Mouse (Mus musculus) stomach, embryonic 16.5 days (tissue): Measurements from ENCODE around the gene A030014E15Rik. TPM values are rescaled to one million over a fixed set of nuclear protein-coding genes. Genes with fewer than 3 reads are reported as not detected.
"Not testable (repeated sequence)": the region's sequence is repeated elsewhere in the genome, so short reads cannot be mapped to it uniquely, and the experiment has no call there.

Experiments used
- ATAC-seq: fragments of 200-750 bp; cut with Nextera tagmentation; 2 replicates; pipeline ENCODE4 v1.8.0; 2017; ENCODE audit warnings: moderate number of reproducible peaks, moderate TSS enrichment; ENCODE audit not compliant: insufficient read depth, low FRiP score
- H3K27ac ChIP-seq: fragments of 300-500 bp; sonication (generic); 2 replicates; pipeline ENCODE4 v1.5.1; 2014; ENCODE audit warnings: low read length
- H3K27me3 ChIP-seq: fragments of 300-500 bp; sonication (generic); 2 replicates; pipeline ENCODE4 v1.6.1; 2014; ENCODE audit warnings: low read length, control low read depth, mixed read lengths; ENCODE audit not compliant: control insufficient read depth, insufficient read depth
- H3K36me3 ChIP-seq: fragments of 300-500 bp; sonication (generic); 2 replicates; pipeline ENCODE4 v1.6.1; 2014; ENCODE audit warnings: low read length; ENCODE audit not compliant: control insufficient read depth, insufficient read depth
- H3K4me1 ChIP-seq: fragments of 300-500 bp; sonication (generic); 2 replicates; pipeline ENCODE4 v1.6.1; 2014; ENCODE audit warnings: low read length, control low read depth, mixed read lengths; ENCODE audit not compliant: control insufficient read depth, insufficient read depth
- H3K4me2 ChIP-seq: fragments of 300-500 bp; sonication (generic); 2 replicates; pipeline ENCODE4 v1.6.1; 2014; ENCODE audit warnings: low read depth, low read length, mixed read lengths
- H3K4me3 ChIP-seq: fragments of 300-500 bp; sonication (generic); replicated peaks from 2 replicates; pipeline ENCODE4 v1.5.1; 2014; ENCODE audit warnings: mild to moderate bottlenecking, low read length
- H3K9ac ChIP-seq: fragments of 300-500 bp; sonication (generic); 2 replicates; pipeline ENCODE4 v1.6.1; 2014; ENCODE audit warnings: low read length
- H3K9me3 ChIP-seq: fragments of 300-500 bp; sonication (generic); replicated peaks from 2 replicates; pipeline ENCODE4 v1.6.1; 2016; ENCODE audit warnings: low read length, control low read depth; ENCODE audit not compliant: control insufficient read depth
- WGBS: fragments of 180-500 bp; shearing (Covaris S2); extraction: QIAGEN DNeasy Blood & Tissue Kit; methylation state at CpG from one replicate; pipeline ENCODE4 v1.1.7; 2014; 5-methylcytosine and 5-hydroxymethylcytosine counted together
- polyA plus RNA-seq: library from polyadenylated mRNA; unstranded; fragments of >200 nt; fragmentation: Nextera tagmentation; extraction: Ambion mirVana; gene quantifications from 2 replicates; pipeline ENCODE4 v1.2.1, GENCODE M21; 2015

The A030014E15Rik gene
- not detected in 2 replicates for polyA plus RNA-seq

DNA sequence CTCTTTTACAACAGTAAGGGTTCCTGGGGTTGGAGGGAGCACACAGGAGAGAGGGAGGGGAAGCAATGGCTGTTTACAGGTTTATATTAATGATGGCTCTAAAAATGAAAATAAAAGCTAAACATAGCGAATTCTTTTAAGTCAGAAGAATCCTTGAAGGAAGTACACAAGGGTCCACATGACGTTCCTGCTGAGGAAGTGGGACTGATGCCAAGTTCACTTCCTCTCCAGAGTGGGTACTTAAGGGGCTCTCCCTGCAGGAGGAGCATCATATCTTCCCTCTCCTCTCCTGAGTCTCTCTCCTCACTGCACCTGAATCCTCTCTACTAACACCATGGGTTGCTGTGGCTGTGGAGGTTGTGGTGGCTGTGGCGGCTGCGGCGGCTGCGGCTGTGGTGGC lies at the start of gene A030014E15Rik:
Gene A030014E15Rik, plus strand, starts transcription at position 268 of the 400 bp plus-strand sequence.
- Histone ChIP-seq H3K4me3 (no peak within 1 kb of the TSS), H3K4me2 (no peak within 1 kb of the TSS), H3K27ac (no peak within 1 kb of the TSS), H3K27me3 (no peaks in the 10 kb centered on the region), H3K4me1 (no peaks in the 10 kb centered on the region), H3K9ac (no peak within 1 kb of the TSS), H3K9me3 (no peaks in the 10 kb centered on the region), H3K36me3 (no peaks in the 10 kb centered on the region)
- 76% methylated on average over 6 of the region's 6 CpGs for WGBS
- ATAC-seq = no peak

GRCm38 (mm10) chr1:82879172-82879571 lies 45.5 kb upstream of the A030014E15Rik start:
- H3K27me3 ChIP-seq = no peaks in the 10 kb centered on the region
- no peaks in the 10 kb centered on the region for H3K4me1 ChIP-seq
- no peaks in the 10 kb centered on the region for H3K9me3 ChIP-seq
- H3K27ac ChIP-seq = no peak overlapping the region
- 64% methylated on average over 2 of the region's 2 CpGs for WGBS
- no peak overlapping the region for H3K9ac ChIP-seq
- peaks cover 3% of the 10 kb centered on the region; the same call in 1 of the 2 replicates for H3K36me3 ChIP-seq
- no peak for ATAC-seq
- no peak overlapping the region for H3K4me3 ChIP-seq
- no peak overlapping the region for H3K4me2 ChIP-seq

DNA sequence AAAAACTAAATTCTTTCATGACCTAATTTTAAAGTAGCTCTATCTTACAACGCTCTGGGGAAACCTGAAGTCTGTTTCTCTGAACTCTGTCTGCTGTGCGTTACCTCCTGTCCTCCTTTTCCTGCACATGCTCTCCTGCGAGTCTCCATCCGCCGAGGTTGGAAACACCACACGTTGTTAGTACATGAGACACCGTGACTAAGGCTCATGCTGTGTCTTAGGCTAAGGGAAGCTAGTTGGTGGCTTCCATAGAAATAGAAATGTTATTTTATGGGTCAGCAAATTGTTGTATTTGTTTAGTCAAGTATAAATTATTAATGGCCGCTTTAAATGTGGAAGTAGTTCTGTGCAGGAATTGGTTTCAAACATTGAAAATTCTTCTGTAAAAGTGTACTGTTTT lies 44.5 kb upstream of the A030014E15Rik start:
- WGBS = 89% methylated on average over 8 of the region's 8 CpGs
- Histone ChIP-seq H3K4me3 (no peak overlapping the region), H3K27ac (no peak overlapping the region), H3K9ac (no peak overlapping the region), H3K36me3 (peaks cover 3% of the 10 kb centered on the region; the same call in 1 of the 2 replicates), H3K27me3 (no peaks in the 10 kb centered on the region), H3K4me2 (no peak overlapping the region), H3K4me1 (no peaks in the 10 kb centered on the region), H3K9me3 (no peaks in the 10 kb centered on the region)
- no peak for ATAC-seq

DNA sequence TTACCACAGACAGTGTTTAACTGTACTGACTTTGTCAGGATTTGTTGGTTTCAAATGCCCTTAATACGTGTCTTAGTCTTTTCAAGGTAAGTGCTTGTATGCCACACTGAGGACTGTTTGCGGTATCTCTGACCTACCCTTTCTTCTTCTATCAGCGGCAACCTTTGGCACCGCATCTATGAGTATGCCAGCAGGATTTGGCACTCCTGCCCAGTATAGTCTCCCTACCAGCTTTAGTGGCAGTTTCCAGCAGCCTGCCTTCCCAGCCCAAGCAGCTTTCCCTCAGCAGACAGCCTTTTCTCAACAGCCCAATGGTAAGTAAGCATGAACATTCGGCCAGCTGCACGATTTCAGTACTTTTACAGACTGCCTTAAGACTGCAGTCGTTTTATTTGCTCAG lies 31.4 kb upstream of the A030014E15Rik start:
- no peak for ATAC-seq
- no peaks in the 10 kb centered on the region for H3K27me3 ChIP-seq
- H3K9ac ChIP-seq = no peak overlapping the region
- WGBS = 92% methylated on average over 7 of the region's 7 CpGs
- no peaks in the 10 kb centered on the region for H3K9me3 ChIP-seq
- H3K27ac ChIP-seq = no peak overlapping the region
- no peaks in the 10 kb centered on the region for H3K4me1 ChIP-seq
- no peak overlapping the region for H3K4me2 ChIP-seq
- H3K4me3 ChIP-seq = no peak overlapping the region
- H3K36me3 ChIP-seq = peaks cover 9% of the 10 kb centered on the region; the same call in 1 of the 2 replicates

DNA sequence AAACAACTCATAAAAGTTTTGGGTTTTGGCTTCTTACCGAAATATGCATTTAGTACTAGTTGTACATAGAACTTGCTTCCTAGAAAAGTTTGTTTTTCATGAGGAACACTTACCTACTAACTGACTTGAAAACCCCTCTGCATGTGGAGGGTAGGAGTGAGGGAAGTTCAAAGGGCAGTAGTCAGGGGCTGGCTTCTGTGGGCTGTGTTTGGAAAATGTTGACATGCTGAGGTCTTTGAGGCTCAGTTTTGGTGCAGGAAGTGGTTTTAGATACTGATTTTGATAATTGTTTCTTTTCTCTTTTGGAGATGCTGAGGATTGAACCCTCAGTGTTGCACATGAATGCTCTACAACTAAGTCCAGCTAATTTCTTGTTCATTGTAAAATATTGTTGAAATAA lies 24.1 kb upstream of the A030014E15Rik start:
- Histone ChIP-seq H3K4me3 (no peak overlapping the region), H3K27me3 (no peaks in the 10 kb centered on the region), H3K27ac (no peak overlapping the region), H3K4me2 (no peak overlapping the region), H3K4me1 (no peaks in the 10 kb centered on the region), H3K9ac (no peak overlapping the region), H3K9me3 (no peaks in the 10 kb centered on the region), H3K36me3 (0 out of 2 replicates have a peak, but pooled peaks cover 5% of the 10 kb centered on the region)
- 93% methylated on average over 1 of the region's 1 CpGs for WGBS
- no peak for ATAC-seq

GRCm38 (mm10) chr1:82901201-82901600 lies 23.5 kb upstream of the A030014E15Rik start:
- H3K9ac ChIP-seq = no peak overlapping the region
- no peak for ATAC-seq
- WGBS = 90% methylated on average over 3 of the region's 3 CpGs
- no peaks in the 10 kb centered on the region for H3K27me3 ChIP-seq
- no peak overlapping the region for H3K4me3 ChIP-seq
- H3K36me3 ChIP-seq = 0 out of 2 replicates have a peak, but pooled peaks cover 5% of the 10 kb centered on the region
- no peak overlapping the region for H3K27ac ChIP-seq
- H3K4me2 ChIP-seq = no peak overlapping the region
- H3K9me3 ChIP-seq = no peaks in the 10 kb centered on the region
- no peaks in the 10 kb centered on the region for H3K4me1 ChIP-seq

- Histone ChIP-seq H3K4me2 (no peak overlapping the region), H3K4me1 (no peaks in the 10 kb centered on the region), H3K36me3 (0 out of 2 replicates have a peak, but pooled peaks cover 5% of the 10 kb centered on the region), H3K27me3 (no peaks in the 10 kb centered on the region), H3K27ac (no peak overlapping the region), H3K4me3 (no peak overlapping the region), H3K9me3 (no peaks in the 10 kb centered on the region), H3K9ac (no peak overlapping the region)
- 69% methylated on average over 3 of the region's 3 CpGs for WGBS
- no peak for ATAC-seq
Measured at GRCm38 (mm10) chr1:82905886-82906285, 18.8 kb upstream of the A030014E15Rik start.

GRCm38 (mm10) chr1:82913025-82913424 lies 11.7 kb upstream of the A030014E15Rik start, which contains the start of gene A030005L19Rik:
Gene A030005L19Rik, plus strand, starts transcription at chr1:82913325.
- Histone ChIP-seq H3K9ac (no peak within 1 kb of the TSS), H3K36me3 (no peaks in the 10 kb centered on the region), H3K27me3 (no peaks in the 10 kb centered on the region), H3K4me1 (no peaks in the 10 kb centered on the region), H3K4me3 (no peak within 1 kb of the TSS), H3K4me2 (no peak within 1 kb of the TSS), H3K27ac (no peak within 1 kb of the TSS), H3K9me3 (no peaks in the 10 kb centered on the region)
- no peak for ATAC-seq
- WGBS = 80% methylated on average over 3 of the region's 3 CpGs

DNA sequence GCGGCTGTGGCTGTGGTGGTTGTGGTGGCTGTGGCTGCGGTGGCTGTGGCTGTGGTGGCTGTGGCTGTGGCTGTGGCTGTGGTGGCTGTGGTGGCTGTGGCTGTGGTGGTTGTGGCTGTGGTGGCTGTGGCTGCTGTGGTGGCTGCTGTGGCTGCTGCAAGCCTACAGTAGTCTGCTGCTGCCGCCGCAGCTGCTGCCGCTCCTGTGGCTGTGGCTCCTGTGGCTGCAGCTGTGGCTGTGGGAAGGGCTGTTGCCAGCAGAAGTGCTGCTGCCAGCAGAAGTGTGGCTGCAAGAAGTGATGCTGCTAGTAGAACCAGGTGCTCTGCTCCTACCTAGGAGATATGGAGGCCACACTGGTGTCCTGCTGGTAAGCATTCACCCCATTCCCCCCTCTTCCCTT lies 11.3 kb upstream of the A030014E15Rik start:
- not testable (repeated sequence) for H3K27me3 ChIP-seq, H3K4me3 ChIP-seq, ATAC-seq, H3K36me3 ChIP-seq, H3K9ac ChIP-seq, H3K27ac ChIP-seq, H3K4me2 ChIP-seq, H3K4me1 ChIP-seq, H3K9me3 ChIP-seq
- WGBS = 89% methylated on average over 5 of the region's 5 CpGs
